Comparison of ENCODE assay signal across 8 mouse cellular contexts in genomic region chr9:59617307-59617973, GRCm38 (mm10). TPM values are rescaled to one million over a fixed set of nuclear protein-coding genes. Genes with fewer than 3 reads are reported as not detected.
A peak's percentile ranks its signal among the peaks of the same experiment; 100 is the strongest.
DNase-seq lines count a peak whose midpoint lies in the region; ATAC-seq and TF ChIP-seq lines count a peak whose summit lies in the region.

No protein-coding gene starts in this region.

- peaks cover 10% of the 10 kb centered on the region for H3K36me3 ChIP-seq in heart, embryonic 13.5 days
- no peaks in the 10 kb centered on the region for H3K36me3 ChIP-seq in ES-E14 (ENCODE audit: control insufficient read depth, insufficient read depth, low read length, poor library complexity, severe bottlenecking)
- peaks cover 3% of the 10 kb centered on the region; the same call in 1 of the 2 replicates for H3K36me3 ChIP-seq in intestine, postnatal 0 days (ENCODE audit: control insufficient read depth, insufficient read depth)
- peaks cover 4% of the 10 kb centered on the region; the same call in 1 of the 2 replicates for H3K36me3 ChIP-seq in midbrain, postnatal 0 days (ENCODE audit: insufficient read depth, low read length)

- no peak for TF ChIP-seq CTCF in intestine, postnatal 0 days (IDR thresholded peaks at IDR 0.05; ENCODE audit: low read depth)
- no peak for TF ChIP-seq CTCF in midbrain, postnatal 0 days (IDR thresholded peaks at IDR 0.05)

- DNase-seq in heart, postnatal 25 days (ENCODE audit: low spot score), result no peak
- no peak for DNase-seq in ES-E14 (ENCODE audit: low read depth, low spot score)
- DNase-seq in midbrain, postnatal 0 days (ENCODE audit: low spot score), result peak; percentile 14
- DNase-seq in adrenal gland, postnatal 36 days, result no peak
- DNase-seq in kidney, adult 11 months, result no peak

- H3K4me1 ChIP-seq in heart, embryonic 13.5 days, result peaks cover 23% of the 10 kb centered on the region
- peaks cover 8 to 9% of the 10 kb centered on the region in 2 experiments; a peak in 3 of 4 replicates for H3K4me1 ChIP-seq in ES-E14 (ENCODE audit: control insufficient read depth in 2 of 2, insufficient read depth in 2 of 2, low read length in 2 of 2, poor library complexity in 1 of 2)
- no peaks in the 10 kb centered on the region for H3K4me1 ChIP-seq in intestine, postnatal 0 days (replicated peaks; ENCODE audit: control insufficient read depth, insufficient read depth, low read length)
- peaks cover 2% of the 10 kb centered on the region for H3K4me1 ChIP-seq in midbrain, postnatal 0 days (ENCODE audit: insufficient read depth, low read length)

- no peaks in the 10 kb centered on the region for H3K9me3 ChIP-seq in heart, embryonic 13.5 days
- no peaks in the 10 kb centered on the region for H3K9me3 ChIP-seq in ES-E14 (ENCODE audit: control insufficient read depth, insufficient read depth, low read depth, low read length)
- no peaks in the 10 kb centered on the region for H3K9me3 ChIP-seq in intestine, postnatal 0 days (ENCODE audit: control insufficient read depth)
- H3K9me3 ChIP-seq in midbrain, postnatal 0 days (ENCODE audit: low read length), result no peaks in the 10 kb centered on the region

- no peaks in the 10 kb centered on the region for H3K27me3 ChIP-seq in heart, embryonic 13.5 days (replicated peaks)
- H3K27me3 ChIP-seq in intestine, postnatal 0 days (replicated peaks; ENCODE audit: control insufficient read depth, insufficient read depth, low read length), result no peaks in the 10 kb centered on the region
- H3K27me3 ChIP-seq in midbrain, postnatal 0 days (ENCODE audit: insufficient read depth, low read length), result no peaks in the 10 kb centered on the region

- in situ Hi-C loops in ES-E14 (cut with MboI; ENCODE audit: low sequenced_read_pairs in 2 of 2, unreplicated experiment in 2 of 2), result no loop called here

- H3K4me2 ChIP-seq in heart, embryonic 13.5 days, result peak overlapping the region; percentile 82
- H3K4me2 ChIP-seq in intestine, postnatal 0 days (replicated peaks; ENCODE audit: low read depth), result peak overlapping the region; percentile 86
- peak overlapping the region; percentile 64 for H3K4me2 ChIP-seq in midbrain, postnatal 0 days (ENCODE audit: low read depth, low read length, poor library complexity, severe bottlenecking)

- H3K9ac ChIP-seq in heart, embryonic 13.5 days, result peak overlapping the region; percentile 94
- H3K9ac ChIP-seq in ES-E14 (ENCODE audit: insufficient read depth, low read depth, low read length, poor library complexity, severe bottlenecking), result peak overlapping the region; percentile 84
- peak overlapping the region; percentile 85 for H3K9ac ChIP-seq in intestine, postnatal 0 days (ENCODE audit: low read depth, low read length)
- peak overlapping the region; percentile 81 for H3K9ac ChIP-seq in midbrain, postnatal 0 days (replicated peaks; ENCODE audit: low read length, poor library complexity, severe bottlenecking)

- ATAC-seq in heart, embryonic 13.5 days (ENCODE audit: extremely low read depth, insufficient number of reproducible peaks, low FRiP score, low TSS enrichment), result no peak
- ATAC-seq in erythroblast, adult 5-6 weeks (replicated peaks; ENCODE audit: low FRiP score, poor library complexity, severe bottlenecking), result peak; percentile 36; the same call in 1 of the 2 replicates
- no peak; the same call in 1 of the 2 replicates for ATAC-seq in intestine, postnatal 0 days
- ATAC-seq in midbrain, postnatal 0 days (ENCODE audit: low FRiP score), result no peak; the same call in 1 of the 2 replicates

- peak overlapping the region; percentile 94 for H3K27ac ChIP-seq in heart, embryonic 13.5 days (replicated peaks)
- H3K27ac ChIP-seq in ES-E14 (ENCODE audit: insufficient read depth, low read depth, low read length, poor library complexity, severe bottlenecking), result 0 out of 2 replicates have a peak overlapping the region, but pooled peaks have one; percentile 15
- H3K27ac ChIP-seq in intestine, postnatal 0 days (ENCODE audit: low read depth, low read length), result peak overlapping the region; percentile 79
- peak overlapping the region; percentile 87 for H3K27ac ChIP-seq in midbrain, postnatal 0 days (ENCODE audit: low read depth, low read length)

- intact Hi-C loops in heart, postnatal 25 days (cut with DNase I), result loop anchor here (2.0 to 5.0 kb wide), 2 partner anchors 40 to 61 kb away; partner anchors contain the start of gene Pkm

- peak overlapping the region; percentile 95 for H3K4me3 ChIP-seq in heart, embryonic 13.5 days
- peak overlapping the region; percentile 82 to 84 for H3K4me3 ChIP-seq in ES-E14 (ENCODE audit: insufficient read depth in 1 of 2, low read depth in 1 of 2, low read length in 2 of 2, poor library complexity in 1 of 2, severe bottlenecking in 1 of 2)
- peak overlapping the region; percentile 91 for H3K4me3 ChIP-seq in intestine, postnatal 0 days (ENCODE audit: low read depth, low read length)
- H3K4me3 ChIP-seq in midbrain, postnatal 0 days (ENCODE audit: low read depth, low read length), result peak overlapping the region; percentile 88

- WGBS in heart, embryonic 13.5 days, result under 1% methylated on average over 56 of the region's 58 CpGs
- under 1% methylated on average over 54 of the region's 58 CpGs for WGBS in intestine, postnatal 0 days
- under 1% methylated on average over 53 of the region's 58 CpGs for WGBS in midbrain, postnatal 0 days

TF ChIP-seq in ES-E14, 5 proteins besides CTCF, POLR2A, EP300 and RAD21:
- TF ChIP-seq ZNF384 (IDR thresholded peaks at IDR 0.05; ENCODE audit: low read depth, low read length), result no peak
- TF ChIP-seq MAFK (IDR thresholded peaks at IDR 0.05; ENCODE audit: insufficient read depth, low read depth, low read length), result no peak
- TF ChIP-seq HCFC1 (IDR thresholded peaks at IDR 0.05; ENCODE audit: borderline replicate concordance, insufficient read depth, low read length), result no peak
- no peak for TF ChIP-seq CHD2 (IDR thresholded peaks at IDR 0.05; ENCODE audit: low read depth, low read length)
- TF ChIP-seq ZC3H11A (IDR thresholded peaks at IDR 0.05; ENCODE audit: borderline replicate concordance, low read depth, low read length), result no peak

RNA-seq across cellular contexts. Expression of gene Parp6, which starts 0.4 kb away (rescaled TPM):
- polyA plus RNA-seq in heart, embryonic 13.5 days (2015; fragmentation: Nextera tagmentation; extraction: Ambion mirVana), result 16.6 and 18.1 TPM in 2 replicates
- total RNA-seq in heart, postnatal 25 days (2021), result 10 to 100 TPM; 17.9 to 20.2 TPM
- total RNA-seq in ES-E14 (2012; rRNA removed), result 7.9 and 9.4 TPM in 2 replicates
- 3.1 and 5.4 TPM in 2 replicates for total RNA-seq in erythroblast, adult 5-6 weeks (2015; ENCODE audit: low replicate concordance)
- 1.3 and 1.8 TPM in 2 replicates for total RNA-seq in erythroblast, adult 5-6 weeks (2017; ENCODE audit: low replicate concordance)
- polyA plus RNA-seq in intestine, postnatal 0 days (2015; fragmentation: Nextera tagmentation; extraction: Ambion mirVana), result 12.0 and 14.3 TPM in 2 replicates
- total RNA-seq in midbrain, postnatal 0 days (2014; rRNA removed), result 136 and 154 TPM in 2 replicates
- polyA plus RNA-seq in midbrain, postnatal 0 days (2015; fragmentation: Nextera tagmentation; extraction: Ambion mirVana), result 170 and 187 TPM in 2 replicates
- 10 to 100 TPM; 26.5 TPM for total RNA-seq in adrenal gland, postnatal 36 days (2021)

RNA-seq across cellular contexts. Expression of gene Pkm, which starts 38.7 kb away (rescaled TPM):
- polyA plus RNA-seq in heart, embryonic 13.5 days (2015; fragmentation: Nextera tagmentation; extraction: Ambion mirVana), result 1,816 and 1,974 TPM in 2 replicates
- 1,000 to 10,000 TPM; 1,181 to 1,232 TPM for total RNA-seq in heart, postnatal 25 days (2021)
- total RNA-seq in ES-E14 (2012; rRNA removed), result 2,243 and 2,388 TPM in 2 replicates
- total RNA-seq in erythroblast, adult 5-6 weeks (2015; ENCODE audit: low replicate concordance), result 36.3 and 60.8 TPM in 2 replicates
- total RNA-seq in erythroblast, adult 5-6 weeks (2017; ENCODE audit: low replicate concordance), result 150 and 158 TPM in 2 replicates
- polyA plus RNA-seq in intestine, postnatal 0 days (2015; fragmentation: Nextera tagmentation; extraction: Ambion mirVana), result 271 and 302 TPM in 2 replicates
- total RNA-seq in midbrain, postnatal 0 days (2014; rRNA removed), result 722 and 739 TPM in 2 replicates
- polyA plus RNA-seq in midbrain, postnatal 0 days (2015; fragmentation: Nextera tagmentation; extraction: Ambion mirVana), result 780 and 851 TPM in 2 replicates
- total RNA-seq in adrenal gland, postnatal 36 days (2021), result 100 to 1,000 TPM; 749 to 846 TPM

RNA-seq across cellular contexts. Expression of gene Celf6, which starts 39.7 kb away (rescaled TPM):
- polyA plus RNA-seq in heart, embryonic 13.5 days (2015; fragmentation: Nextera tagmentation; extraction: Ambion mirVana), result 0.11 and 0.23 TPM in 2 replicates
- total RNA-seq in heart, postnatal 25 days (2021), result not detected
- 0.13 and 0.32 TPM in 2 replicates for total RNA-seq in ES-E14 (2012; rRNA removed)
- not detected in 2 replicates for total RNA-seq in erythroblast, adult 5-6 weeks (2015; ENCODE audit: low replicate concordance)
- total RNA-seq in erythroblast, adult 5-6 weeks (2017; ENCODE audit: low replicate concordance), result not detected in 2 replicates
- 2.2 and 2.3 TPM in 2 replicates for polyA plus RNA-seq in intestine, postnatal 0 days (2015; fragmentation: Nextera tagmentation; extraction: Ambion mirVana)
- total RNA-seq in midbrain, postnatal 0 days (2014; rRNA removed), result 77.9 and 81.1 TPM in 2 replicates
- polyA plus RNA-seq in midbrain, postnatal 0 days (2015; fragmentation: Nextera tagmentation; extraction: Ambion mirVana), result 47.3 and 59.6 TPM in 2 replicates
- 1 to 10 TPM; 3.6 to 4.4 TPM for total RNA-seq in adrenal gland, postnatal 36 days (2021)

Comparison
In these comparisons a context has a peak if more than half of its experiments do, and no peak if none do; other contexts are left out.
1. H3K27ac ChIP-seq: peak in every context shown above with its lines; median percentile 94 in heart, embryonic 13.5 days; 87 in midbrain, postnatal 0 days; 79 in intestine, postnatal 0 days; 15 in ES-E14.
2. RNA of gene Celf6, which starts 39.7 kb away (total RNA-seq): 77.9 to 81.1 TPM in midbrain, postnatal 0 days; 3.6 to 4.4 TPM in adrenal gland, postnatal 36 days, 0.13 to 0.32 TPM in ES-E14, not detected in heart, postnatal 25 days and not detected in erythroblast, adult 5-6 weeks; every median in the first group is over 10 times any median in the second.
3. Peak in every context shown above with its lines, with median percentiles within 50 percentile points of each other: H3K4me2 ChIP-seq, H3K4me3 ChIP-seq and H3K9ac ChIP-seq.